Mouse (Mus musculus): ENCODE results near the gene Tceal9.

Tceal9 gene

DNA sequence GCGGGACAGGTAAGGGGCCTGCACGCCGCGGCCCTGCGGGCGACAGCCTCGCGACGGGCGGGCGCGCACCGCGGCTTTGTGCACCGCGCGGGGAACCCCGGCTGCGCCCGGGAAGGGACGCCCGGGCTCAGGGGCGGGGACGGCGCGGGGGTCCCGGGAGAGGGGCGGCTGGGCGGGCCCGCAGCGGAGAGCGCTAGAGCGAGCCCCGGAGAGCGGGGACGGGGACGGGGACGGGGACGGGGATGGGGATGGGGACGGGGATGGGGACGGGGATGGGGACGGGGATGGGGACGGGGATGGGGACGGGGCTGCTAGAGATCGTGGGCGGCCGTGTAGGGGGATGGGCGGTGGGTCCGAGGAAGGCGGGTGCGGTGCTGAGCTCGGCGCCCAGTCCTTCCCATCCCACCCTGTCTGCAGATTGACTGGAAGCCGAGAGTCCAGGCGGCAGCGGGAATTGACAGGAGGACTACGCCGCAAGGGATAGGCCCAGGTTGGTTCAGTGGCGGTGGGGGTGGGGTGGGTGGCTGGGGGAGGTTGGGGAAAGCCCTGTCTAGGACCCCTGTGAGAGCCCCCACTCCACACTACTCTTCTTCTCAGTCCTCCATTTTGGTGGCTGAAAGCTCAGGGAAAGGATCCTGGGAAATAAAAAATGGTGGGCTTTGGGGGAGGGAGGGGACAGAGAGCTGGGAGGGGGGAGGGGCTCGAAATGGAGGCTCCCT, 25.7 kb downstream of the Tceal9 start:
- peak; percentile 63 for DNase-seq (ENCODE audit: low spot score)

DNA sequence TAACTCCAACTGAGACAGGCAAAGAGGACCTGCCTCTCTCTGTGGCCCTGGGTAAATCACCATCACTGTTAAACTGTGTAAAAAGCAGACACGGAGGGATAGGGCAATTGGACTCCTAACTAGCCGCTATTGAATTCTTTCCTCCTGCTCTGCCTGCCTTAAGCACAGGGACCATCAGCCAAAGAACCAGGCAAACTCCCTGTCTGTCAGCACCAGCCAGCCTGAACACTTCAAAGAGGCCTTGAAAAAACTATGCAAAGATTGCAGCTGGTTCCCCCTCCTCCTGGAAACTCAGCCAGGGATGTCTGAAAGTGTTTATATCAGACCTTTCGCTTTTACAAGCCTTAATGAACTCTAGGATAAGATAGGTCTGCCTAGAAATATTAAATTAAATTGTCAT, 29.7 kb downstream of the Tceal9 start:
- DNase-seq (ENCODE audit: low spot score): peak; percentile 8

- DNase-seq (ENCODE audit: low spot score): no peak
Observed at GRCm38 (mm10) chrX:136275386-136275785, 30.5 kb downstream of the Tceal9 start.

DNA sequence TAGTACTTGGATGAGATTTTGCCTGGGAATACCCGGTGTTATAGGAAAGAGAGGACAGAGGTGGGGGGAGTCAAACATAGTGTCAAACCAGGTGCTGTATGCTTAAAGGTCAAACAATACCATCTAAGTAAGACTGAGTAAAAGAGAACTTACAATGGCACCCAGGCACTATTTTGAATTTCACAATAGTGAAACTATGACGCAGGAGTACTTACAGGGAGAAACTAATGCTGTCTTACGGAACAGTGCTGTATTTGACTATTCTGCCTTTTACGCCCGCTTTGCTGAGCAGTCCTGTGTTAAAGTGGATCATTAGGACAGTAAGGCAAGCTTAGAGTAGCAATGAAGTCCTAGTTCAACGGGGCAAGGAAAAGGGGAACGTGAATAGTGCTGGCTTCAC, 32.7 kb downstream of the Tceal9 start:
- no peak for DNase-seq (ENCODE audit: low spot score)

DNA sequence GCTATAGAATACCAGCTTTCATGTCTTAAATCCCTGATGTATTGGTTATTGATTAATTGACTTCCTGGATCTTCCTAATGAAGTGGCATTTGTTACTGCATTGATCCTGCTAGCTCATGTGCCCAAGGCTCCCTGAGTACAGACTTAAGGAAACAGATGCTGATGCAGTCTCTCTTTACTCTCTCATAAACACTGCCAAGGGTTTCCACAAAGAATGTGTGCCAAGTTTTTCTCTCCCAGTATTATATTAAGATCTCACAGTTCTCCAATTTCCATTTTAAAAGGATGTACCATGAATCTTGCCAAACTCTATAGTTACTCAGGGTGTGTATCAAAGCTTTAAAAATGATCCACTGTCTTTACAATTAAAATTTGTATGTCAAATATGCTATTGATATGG, 33.5 kb downstream of the Tceal9 start:
- DNase-seq (ENCODE audit: low spot score): no peak

GRCm38 (mm10) chrX:136279410-136279809, 34.5 kb downstream of the Tceal9 start:
- no peak for DNase-seq (ENCODE audit: low spot score)

DNA sequence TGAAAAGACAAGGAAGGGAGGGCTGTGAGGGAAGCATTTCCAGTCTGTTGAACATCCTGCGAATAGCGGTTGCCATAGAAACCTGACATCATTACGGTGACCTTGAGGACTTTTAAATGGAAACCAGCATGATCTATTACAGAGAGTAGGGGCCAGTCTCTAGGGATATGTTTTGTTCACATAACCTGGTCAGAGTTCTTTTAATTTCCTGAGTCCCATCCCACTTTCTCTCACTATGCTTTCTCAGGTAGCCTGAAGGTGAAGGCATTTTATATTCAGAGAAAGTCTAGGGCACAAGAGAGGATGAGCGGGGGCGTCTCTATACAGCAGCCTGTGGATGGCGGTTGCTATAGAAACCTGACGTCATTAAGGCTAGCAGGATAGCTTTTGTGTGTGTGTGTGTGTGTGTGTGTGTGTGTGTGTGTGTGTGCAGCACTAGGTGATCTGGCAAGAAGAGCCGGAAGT, 46.0 kb downstream of the Tceal9 start:
- peak; percentile 76 for DNase-seq (ENCODE audit: low spot score)

All from retina, embryonic 14.5 days (tissue).